8 mouse cellular contexts compared by ENCODE assay signal in genomic region chr11:120796614-120796946, GRCm38 (mm10). TPM values are rescaled to one million over a fixed set of nuclear protein-coding genes. Genes with fewer than 3 reads are reported as not detected.
DNase-seq lines count a peak whose midpoint lies in the region; ATAC-seq and TF ChIP-seq lines count a peak whose summit lies in the region.

No protein-coding gene starts in this region.

- H3K36me3 ChIP-seq in kidney, adult 2 months (ENCODE audit: control insufficient read depth, insufficient read depth, low read length), result no peaks in the 10 kb centered on the region
- peaks cover 26% of the 10 kb centered on the region for H3K36me3 ChIP-seq in hindbrain, embryonic 14.5 days (replicated peaks; ENCODE audit: control insufficient read depth, insufficient read depth)
- H3K36me3 ChIP-seq in midbrain, embryonic 13.5 days, result peaks cover 25% of the 10 kb centered on the region

- TF ChIP-seq CTCF in kidney, adult 2 months (conservative IDR thresholded peaks at IDR 0.05; ENCODE audit: insufficient read depth, insufficient read length, low read depth, low read length), result no peak
- TF ChIP-seq CTCF in bone marrow macrophage, adult 2 months (IDR thresholded peaks at IDR 0.05; ENCODE audit: low read depth, low read length), result no peak

- H3K27me3 ChIP-seq in kidney, adult 2 months (replicated peaks; ENCODE audit: control insufficient read depth, insufficient read depth, low read length), result no peaks in the 10 kb centered on the region
- H3K27me3 ChIP-seq in hindbrain, embryonic 14.5 days (ENCODE audit: control insufficient read depth, insufficient read depth, low read length), result no peaks in the 10 kb centered on the region
- H3K27me3 ChIP-seq in midbrain, embryonic 13.5 days, result no peaks in the 10 kb centered on the region

- DNase-seq in kidney, adult 2 months, result no peak
- no peak for DNase-seq in kidney, adult 18-20 months
- DNase-seq in hindbrain, embryonic 14.5 days (ENCODE audit: low spot score), result no peak
- DNase-seq in layer of hippocampus, adult 9-11 months, result no peak
- DNase-seq in cerebellum, adult 9-11 months, result no peak
- no peak for DNase-seq in adrenal gland, postnatal 14 days

- H3K4me3 ChIP-seq in kidney, adult 2 months (ENCODE audit: insufficient read depth, low read depth, low read length), result 0 out of 2 replicates have a peak overlapping the region, but pooled peaks have one; percentile 26
- 0 out of 2 replicates have a peak overlapping the region, but pooled peaks have one; percentile 7 for H3K4me3 ChIP-seq in bone marrow macrophage, adult 2 months (ENCODE audit: insufficient read depth, low read length)
- H3K4me3 ChIP-seq in hindbrain, embryonic 14.5 days (replicated peaks; ENCODE audit: low read length), result peak overlapping the region; percentile 80; the same call in 1 of the 2 replicates
- 0 out of 2 replicates have a peak overlapping the region, but pooled peaks have one; percentile 2 for H3K4me3 ChIP-seq in midbrain, embryonic 13.5 days (replicated peaks)

- H3K9me3 ChIP-seq in hindbrain, embryonic 14.5 days (ENCODE audit: control insufficient read depth, low read length), result no peaks in the 10 kb centered on the region
- no peaks in the 10 kb centered on the region for H3K9me3 ChIP-seq in midbrain, embryonic 13.5 days

- H3K4me1 ChIP-seq in kidney, adult 2 months (ENCODE audit: control insufficient read depth, insufficient read depth, low read length), result peaks cover 17% of the 10 kb centered on the region
- H3K4me1 ChIP-seq in bone marrow macrophage, adult 2 months (ENCODE audit: control insufficient read depth, insufficient read depth, low read length), result peaks cover 22% of the 10 kb centered on the region
- H3K4me1 ChIP-seq in hindbrain, embryonic 14.5 days (replicated peaks; ENCODE audit: control insufficient read depth, insufficient read depth, low read length), result peaks cover 13% of the 10 kb centered on the region
- H3K4me1 ChIP-seq in midbrain, embryonic 13.5 days (replicated peaks), result peaks cover 26% of the 10 kb centered on the region

- peak overlapping the region; percentile 99 for H3K4me2 ChIP-seq in hindbrain, embryonic 14.5 days (replicated peaks)
- peak overlapping the region; percentile 29 for H3K4me2 ChIP-seq in midbrain, embryonic 13.5 days (replicated peaks)

- no peak for TF ChIP-seq POLR2A in kidney, adult 2 months (IDR thresholded peaks at IDR 0.05; ENCODE audit: low read depth, low read length)
- TF ChIP-seq POLR2A in bone marrow macrophage, adult 2 months (IDR thresholded peaks at IDR 0.05; ENCODE audit: borderline replicate concordance, low read depth, low read length), result no peak

- peak overlapping the region; percentile 7; the same call in 1 of the 2 replicates for H3K27ac ChIP-seq in kidney, adult 2 months (ENCODE audit: insufficient read depth, low read depth, low read length)
- peak overlapping the region; percentile 23 for H3K27ac ChIP-seq in bone marrow macrophage, adult 2 months (ENCODE audit: insufficient read depth, low read depth, low read length)
- peak overlapping the region; percentile 82 for H3K27ac ChIP-seq in hindbrain, embryonic 14.5 days
- peak overlapping the region; percentile 78 for H3K27ac ChIP-seq in midbrain, embryonic 13.5 days

- WGBS in kidney, adult 2 months, result 26% methylated on average over 8 of the region's 8 CpGs
- 23% methylated on average over 8 of the region's 8 CpGs for whole genome bisulfite sequencing in hindbrain, embryonic 14.5 days
- WGBS in midbrain, embryonic 13.5 days, result 23% methylated on average over 8 of the region's 8 CpGs

- ATAC-seq in hindbrain, embryonic 14.5 days (ENCODE audit: low FRiP score), result peak; percentile 5; the same call in 1 of the 2 replicates
- ATAC-seq in midbrain, embryonic 13.5 days, result no peak

- H3K9ac ChIP-seq in hindbrain, embryonic 14.5 days, result peak overlapping the region; percentile 91
- no peak overlapping the region for H3K9ac ChIP-seq in midbrain, embryonic 13.5 days (replicated peaks)

RNA-seq across cellular contexts. Expression of gene Dus1l, which starts 0.4 kb away (rescaled TPM):
- 42.3 and 42.6 TPM in 2 replicates for polyA plus RNA-seq in kidney, adult 2 months (2012; rRNA removed)
- polyA plus RNA-seq in bone marrow macrophage, adult 2 months (2012; ENCODE audit: insufficient read depth, insufficient read length, missing spikeins), result 22.7 and 28.5 TPM in 2 replicates
- polyA plus RNA-seq in hindbrain, embryonic 14.5 days (2014; fragmentation: Nextera tagmentation; extraction: Ambion mirVana), result 43.8 and 43.9 TPM in 2 replicates
- polyA plus RNA-seq in midbrain, embryonic 13.5 days (2015; fragmentation: Nextera tagmentation; extraction: Ambion mirVana), result 51.4 and 55.7 TPM in 2 replicates
- 64.5 and 70.5 TPM in 2 replicates for total RNA-seq in adrenal gland, postnatal 14 days (2021)

RNA-seq across cellular contexts. Expression of gene Gps1, which starts 12.5 kb away (rescaled TPM):
- 173 and 175 TPM in 2 replicates for polyA plus RNA-seq in kidney, adult 2 months (2012; rRNA removed)
- polyA plus RNA-seq in bone marrow macrophage, adult 2 months (2012; ENCODE audit: insufficient read depth, insufficient read length, missing spikeins), result 34.7 and 41.1 TPM in 2 replicates
- 288 and 307 TPM in 2 replicates for polyA plus RNA-seq in hindbrain, embryonic 14.5 days (2014; fragmentation: Nextera tagmentation; extraction: Ambion mirVana)
- 268 and 273 TPM in 2 replicates for polyA plus RNA-seq in midbrain, embryonic 13.5 days (2015; fragmentation: Nextera tagmentation; extraction: Ambion mirVana)
- 101 and 107 TPM in 2 replicates for total RNA-seq in adrenal gland, postnatal 14 days (2021)

RNA-seq across cellular contexts. Expression of gene Rfng, which starts 12.6 kb away (rescaled TPM):
- polyA plus RNA-seq in kidney, adult 2 months (2012; rRNA removed), result 69.0 and 80.5 TPM in 2 replicates
- polyA plus RNA-seq in bone marrow macrophage, adult 2 months (2012; ENCODE audit: insufficient read depth, insufficient read length, missing spikeins), result 18.3 and 22.6 TPM in 2 replicates
- polyA plus RNA-seq in hindbrain, embryonic 14.5 days (2014; fragmentation: Nextera tagmentation; extraction: Ambion mirVana), result 86.1 and 87.0 TPM in 2 replicates
- polyA plus RNA-seq in midbrain, embryonic 13.5 days (2015; fragmentation: Nextera tagmentation; extraction: Ambion mirVana), result 84.6 TPM in 2 replicates
- 18.5 and 18.6 TPM in 2 replicates for total RNA-seq in adrenal gland, postnatal 14 days (2021)

RNA-seq across cellular contexts. Expression of gene Fasn, which starts 27.8 kb away (rescaled TPM):
- polyA plus RNA-seq in kidney, adult 2 months (2012; rRNA removed), result 936 and 1,244 TPM in 2 replicates
- polyA plus RNA-seq in bone marrow macrophage, adult 2 months (2012; ENCODE audit: insufficient read depth, insufficient read length, missing spikeins), result 6.9 and 8.1 TPM in 2 replicates
- polyA plus RNA-seq in hindbrain, embryonic 14.5 days (2014; fragmentation: Nextera tagmentation; extraction: Ambion mirVana), result 119 and 135 TPM in 2 replicates
- polyA plus RNA-seq in midbrain, embryonic 13.5 days (2015; fragmentation: Nextera tagmentation; extraction: Ambion mirVana), result 83.6 and 89.2 TPM in 2 replicates
- 94.1 and 150 TPM in 2 replicates for total RNA-seq in adrenal gland, postnatal 14 days (2021)

RNA-seq across cellular contexts. Expression of gene Hmga1b, which starts 34.0 kb away (rescaled TPM):
- polyA plus RNA-seq in kidney, adult 2 months (2012; rRNA removed), result 0.53 and 0.55 TPM in 2 replicates
- 13.2 and 32.4 TPM in 2 replicates for polyA plus RNA-seq in bone marrow macrophage, adult 2 months (2012; ENCODE audit: insufficient read depth, insufficient read length, missing spikeins)
- 1.8 and 2.2 TPM in 2 replicates for polyA plus RNA-seq in hindbrain, embryonic 14.5 days (2014; fragmentation: Nextera tagmentation; extraction: Ambion mirVana)
- 2.7 and 3.1 TPM in 2 replicates for polyA plus RNA-seq in midbrain, embryonic 13.5 days (2015; fragmentation: Nextera tagmentation; extraction: Ambion mirVana)
- 20.9 and 46.6 TPM in 2 replicates for total RNA-seq in adrenal gland, postnatal 14 days (2021)

Comparison
In these comparisons a context has a peak if more than half of its experiments do, and no peak if none do; other contexts are left out.
1. H3K27ac ChIP-seq: peak in every context shown above with its lines; median percentile 82 in hindbrain, embryonic 14.5 days; 78 in midbrain, embryonic 13.5 days; 23 in bone marrow macrophage, adult 2 months; 7 in kidney, adult 2 months.
2. H3K4me3 ChIP-seq: peak in every context shown above with its lines; median percentile 80 in hindbrain, embryonic 14.5 days; 26 in kidney, adult 2 months; 7 in bone marrow macrophage, adult 2 months; 2 in midbrain, embryonic 13.5 days.